Mouse (Mus musculus): ENCODE data around the gene Lyrm1. TPM values are rescaled to one million over a fixed set of nuclear protein-coding genes. Genes with fewer than 3 reads are reported as not detected.

Gene Lyrm1
- polyA plus RNA-seq, 1 experiment from 2014 or later: 23.8 TPM

GRCm38 (mm10) chr7:119860116-119860515 lies 35.5 kb upstream of the Lyrm1 start:
- Histone ChIP-seq H3K27ac (ENCODE audit: low read length) (no peak overlapping the region), H3K27me3 (ENCODE audit: control insufficient read depth, insufficient read depth, low read depth, low read length) (no peaks in the 10 kb centered on the region), H3K4me1 (ENCODE audit: control insufficient read depth, insufficient read depth, low read length) (peaks cover 13% of the 10 kb centered on the region), H3K36me3 (ENCODE audit: control insufficient read depth, insufficient read depth, low read length) (no peaks in the 10 kb centered on the region; the same call in 1 of the 2 replicates), H3K9ac (ENCODE audit: low read depth, low read length) (no peak overlapping the region), H3K4me3 (ENCODE audit: low read depth, low read length) (no peak overlapping the region), H3K4me2 (ENCODE audit: low read length) (no peak overlapping the region), H3K9me3 (replicated peaks; ENCODE audit: control insufficient read depth, low read length, poor library complexity, severe bottlenecking) (no peaks in the 10 kb centered on the region)
- 79% methylated on average over 3 of the region's 3 CpGs for WGBS
- ATAC-seq: no peak

- 95% methylated on average over 2 of the region's 2 CpGs for WGBS
Observed at GRCm38 (mm10) chr7:119860554-119860953, 35.1 kb upstream of the Lyrm1 start.

GRCm38 (mm10) chr7:119860971-119861334 lies 34.7 kb upstream of the Lyrm1 start:
- no peaks in the 10 kb centered on the region for H3K27me3 ChIP-seq (ENCODE audit: control insufficient read depth, insufficient read depth, low read depth, low read length)
- H3K36me3 ChIP-seq (ENCODE audit: control insufficient read depth, insufficient read depth, low read length): no peaks in the 10 kb centered on the region; the same call in 1 of the 2 replicates
- H3K9ac ChIP-seq (ENCODE audit: low read depth, low read length): no peak overlapping the region
- peaks cover 13% of the 10 kb centered on the region for H3K4me1 ChIP-seq (ENCODE audit: control insufficient read depth, insufficient read depth, low read length)
- no peak for ATAC-seq
- no peaks in the 10 kb centered on the region for H3K9me3 ChIP-seq (replicated peaks; ENCODE audit: control insufficient read depth, low read length, poor library complexity, severe bottlenecking)
- H3K4me2 ChIP-seq (ENCODE audit: low read length): no peak overlapping the region
- H3K4me3 ChIP-seq (ENCODE audit: low read depth, low read length): no peak overlapping the region
- no peak overlapping the region for H3K27ac ChIP-seq (ENCODE audit: low read length)

More at GRCm38 (mm10) chr7:119860554-119860953, 35.1 kb upstream of the Lyrm1 start:
- no peak; the same call in 1 of the 2 replicates for ATAC-seq
- no peak overlapping the region for H3K4me2 ChIP-seq (ENCODE audit: low read length)
- H3K27ac ChIP-seq (ENCODE audit: low read length): no peak overlapping the region
- H3K4me3 ChIP-seq (ENCODE audit: low read depth, low read length): no peak overlapping the region
- no peaks in the 10 kb centered on the region for H3K27me3 ChIP-seq (ENCODE audit: control insufficient read depth, insufficient read depth, low read depth, low read length)
- no peak overlapping the region for H3K9ac ChIP-seq (ENCODE audit: low read depth, low read length)
- no peaks in the 10 kb centered on the region for H3K9me3 ChIP-seq (replicated peaks; ENCODE audit: control insufficient read depth, low read length, poor library complexity, severe bottlenecking)
- no peaks in the 10 kb centered on the region; the same call in 1 of the 2 replicates for H3K36me3 ChIP-seq (ENCODE audit: control insufficient read depth, insufficient read depth, low read length)
- H3K4me1 ChIP-seq (ENCODE audit: control insufficient read depth, insufficient read depth, low read length): peaks cover 13% of the 10 kb centered on the region

GRCm38 (mm10) chr7:119861335-119862091 lies 34.1 kb upstream of the Lyrm1 start:
- no peaks in the 10 kb centered on the region for H3K9me3 ChIP-seq (replicated peaks; ENCODE audit: control insufficient read depth, low read length, poor library complexity, severe bottlenecking)
- no peaks in the 10 kb centered on the region; the same call in 1 of the 2 replicates for H3K36me3 ChIP-seq (ENCODE audit: control insufficient read depth, insufficient read depth, low read length)
- no peak overlapping the region for H3K4me3 ChIP-seq (ENCODE audit: low read depth, low read length)
- peak overlapping the region; percentile 68 for H3K27ac ChIP-seq (ENCODE audit: low read length)
- no peak overlapping the region for H3K4me2 ChIP-seq (ENCODE audit: low read length)
- peak; percentile 75 for ATAC-seq
- WGBS: 13% methylated on average over 6 of the region's 6 CpGs
- peaks cover 13% of the 10 kb centered on the region for H3K4me1 ChIP-seq (ENCODE audit: control insufficient read depth, insufficient read depth, low read length)
- H3K9ac ChIP-seq (ENCODE audit: low read depth, low read length): no peak overlapping the region
- no peaks in the 10 kb centered on the region for H3K27me3 ChIP-seq (ENCODE audit: control insufficient read depth, insufficient read depth, low read depth, low read length)

- 38% methylated on average over 1 of the region's 1 CpGs for WGBS
- Histone ChIP-seq H3K36me3 (ENCODE audit: control insufficient read depth, insufficient read depth, low read length) (no peaks in the 10 kb centered on the region; the same call in 1 of the 2 replicates), H3K4me2 (ENCODE audit: low read length) (no peak overlapping the region), H3K4me1 (ENCODE audit: control insufficient read depth, insufficient read depth, low read length) (peaks cover 13% of the 10 kb centered on the region), H3K4me3 (ENCODE audit: low read depth, low read length) (no peak overlapping the region), H3K9ac (ENCODE audit: low read depth, low read length) (no peak overlapping the region), H3K27me3 (ENCODE audit: control insufficient read depth, insufficient read depth, low read depth, low read length) (no peaks in the 10 kb centered on the region), H3K27ac (ENCODE audit: low read length) (peak overlapping the region; percentile 68), H3K9me3 (replicated peaks; ENCODE audit: control insufficient read depth, low read length, poor library complexity, severe bottlenecking) (no peaks in the 10 kb centered on the region)
- ATAC-seq: no peak
Observed at GRCm38 (mm10) chr7:119862167-119862566, 33.5 kb upstream of the Lyrm1 start.

- Histone ChIP-seq H3K27ac (ENCODE audit: low read length) (no peak overlapping the region), H3K27me3 (ENCODE audit: control insufficient read depth, insufficient read depth, low read depth, low read length) (no peaks in the 10 kb centered on the region), H3K9me3 (replicated peaks; ENCODE audit: control insufficient read depth, low read length, poor library complexity, severe bottlenecking) (no peaks in the 10 kb centered on the region), H3K9ac (ENCODE audit: low read depth, low read length) (no peak overlapping the region), H3K4me2 (ENCODE audit: low read length) (no peak overlapping the region), H3K4me1 (ENCODE audit: control insufficient read depth, insufficient read depth, low read length) (peaks cover 13% of the 10 kb centered on the region), H3K4me3 (ENCODE audit: low read depth, low read length) (no peak overlapping the region), H3K36me3 (ENCODE audit: control insufficient read depth, insufficient read depth, low read length) (no peaks in the 10 kb centered on the region)
- ATAC-seq: no peak
- WGBS: 95% methylated on average over 5 of the region's 5 CpGs
Observed at GRCm38 (mm10) chr7:119864500-119864899, 31.2 kb upstream of the Lyrm1 start.

- no peaks in the 10 kb centered on the region for H3K9me3 ChIP-seq (replicated peaks; ENCODE audit: control insufficient read depth, low read length, poor library complexity, severe bottlenecking)
- ATAC-seq: no peak
- no peak overlapping the region for H3K9ac ChIP-seq (ENCODE audit: low read depth, low read length)
- no peak overlapping the region for H3K27ac ChIP-seq (ENCODE audit: low read length)
- H3K36me3 ChIP-seq (ENCODE audit: control insufficient read depth, insufficient read depth, low read length): no peaks in the 10 kb centered on the region; the same call in 1 of the 2 replicates
- peaks cover 6% of the 10 kb centered on the region for H3K4me1 ChIP-seq (ENCODE audit: control insufficient read depth, insufficient read depth, low read length)
- no peaks in the 10 kb centered on the region for H3K27me3 ChIP-seq (ENCODE audit: control insufficient read depth, insufficient read depth, low read depth, low read length)
- no peak overlapping the region for H3K4me3 ChIP-seq (ENCODE audit: low read depth, low read length)
- H3K4me2 ChIP-seq (ENCODE audit: low read length): no peak overlapping the region
- WGBS: 68% methylated on average over 1 of the region's 1 CpGs
Observed at GRCm38 (mm10) chr7:119866136-119866535, 29.5 kb upstream of the Lyrm1 start.

- Histone ChIP-seq H3K4me2 (ENCODE audit: low read length) (no peak overlapping the region), H3K9ac (ENCODE audit: low read depth, low read length) (no peak overlapping the region), H3K4me3 (ENCODE audit: low read depth, low read length) (no peak overlapping the region), H3K4me1 (ENCODE audit: control insufficient read depth, insufficient read depth, low read length) (peaks cover 5% of the 10 kb centered on the region; the same call in 1 of the 2 replicates), H3K9me3 (replicated peaks; ENCODE audit: control insufficient read depth, low read length, poor library complexity, severe bottlenecking) (no peaks in the 10 kb centered on the region), H3K27ac (ENCODE audit: low read length) (no peak overlapping the region), H3K27me3 (ENCODE audit: control insufficient read depth, insufficient read depth, low read depth, low read length) (no peaks in the 10 kb centered on the region), H3K36me3 (ENCODE audit: control insufficient read depth, insufficient read depth, low read length) (no peaks in the 10 kb centered on the region; the same call in 1 of the 2 replicates)
- 78% methylated on average over 4 of the region's 4 CpGs for WGBS
- no peak for ATAC-seq
Observed at GRCm38 (mm10) chr7:119872204-119872603, 23.5 kb upstream of the Lyrm1 start.

GRCm38 (mm10) chr7:119873050-119873449 lies 22.6 kb upstream of the Lyrm1 start:
- Histone ChIP-seq H3K36me3 (ENCODE audit: control insufficient read depth, insufficient read depth, low read length) (no peaks in the 10 kb centered on the region; the same call in 1 of the 2 replicates), H3K4me3 (ENCODE audit: low read depth, low read length) (no peak overlapping the region), H3K9ac (ENCODE audit: low read depth, low read length) (no peak overlapping the region), H3K27me3 (ENCODE audit: control insufficient read depth, insufficient read depth, low read depth, low read length) (no peaks in the 10 kb centered on the region), H3K27ac (ENCODE audit: low read length) (no peak overlapping the region), H3K4me1 (ENCODE audit: control insufficient read depth, insufficient read depth, low read length) (peaks cover 5% of the 10 kb centered on the region; the same call in 1 of the 2 replicates), H3K9me3 (replicated peaks; ENCODE audit: control insufficient read depth, low read length, poor library complexity, severe bottlenecking) (no peaks in the 10 kb centered on the region), H3K4me2 (ENCODE audit: low read length) (no peak overlapping the region)
- WGBS: 20% methylated on average over 2 of the region's 2 CpGs
- no peak for ATAC-seq
